Mouse (Mus musculus) retina, adult 2 months (tissue): ENCODE results near the gene Hspa1b.
"Not testable (repeated sequence)": the region's sequence is repeated elsewhere in the genome, so short reads cannot be mapped to it uniquely, and the experiment has no call there.

Source experiments
- DNase-seq: peaks from one replicate; pipeline ENCODE4 v3.0.0-alpha.2; 2012; ENCODE audit warnings: low read depth, low spot score

Hspa1b gene

DNA sequence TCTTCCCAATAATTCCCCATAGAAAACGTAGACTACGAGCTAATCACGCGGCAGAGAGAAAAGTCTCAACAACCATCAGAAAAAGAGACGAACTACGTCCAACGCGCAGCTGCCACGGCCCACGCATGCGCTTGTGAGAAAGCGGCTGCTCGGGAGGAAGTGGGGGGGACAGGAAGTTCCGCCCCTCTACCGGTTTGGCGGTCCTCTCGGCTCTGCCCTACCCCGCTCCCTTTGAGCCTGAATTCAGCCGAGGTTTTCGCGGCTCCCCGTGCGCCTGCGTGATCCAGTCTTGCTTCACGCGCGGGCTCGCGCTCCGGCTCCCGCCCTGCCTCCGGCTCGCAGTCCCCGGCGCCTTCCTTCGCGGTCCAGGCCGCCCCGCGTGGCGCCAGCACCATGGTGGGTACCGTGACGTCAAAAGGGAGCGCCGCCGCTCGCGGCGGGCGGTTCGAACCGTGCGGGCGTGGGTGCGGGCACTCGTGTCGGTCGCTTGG lies 22.7 kb upstream of the Hspa1b start, which contains the start of gene Lsm2:
Gene Lsm2 (plus strand): TSS at position 173 of the 491 bp plus-strand sequence.
- peak; percentile 85 for DNase-seq

- no peak for DNase-seq
Measured at GRCm38 (mm10) chr17:34980655-34981054, 21.6 kb upstream of the Hspa1b start.

GRCm38 (mm10) chr17:34979631-34980030 lies 20.6 kb upstream of the Hspa1b start:
- no peak for DNase-seq

DNA sequence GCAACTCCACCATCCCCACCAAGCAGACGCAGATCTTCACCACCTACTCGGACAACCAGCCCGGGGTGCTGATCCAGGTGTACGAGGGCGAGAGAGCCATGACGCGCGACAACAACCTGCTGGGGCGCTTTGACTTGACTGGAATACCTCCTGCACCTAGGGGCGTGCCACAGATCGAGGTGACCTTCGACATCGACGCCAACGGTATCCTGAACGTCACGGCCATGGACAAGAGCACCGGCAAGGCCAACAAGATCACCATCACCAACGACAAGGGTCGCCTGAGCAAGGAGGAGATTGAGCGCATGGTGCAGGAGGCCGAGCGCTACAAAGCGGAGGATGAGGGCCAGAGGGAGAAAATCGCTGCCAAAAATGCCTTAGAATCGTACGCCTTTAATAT lies 19.2 kb upstream of the Hspa1b start:
- no peak for DNase-seq

GRCm38 (mm10) chr17:34977000-34977399 lies 18.0 kb upstream of the Hspa1b start:
- no peak for DNase-seq

- DNase-seq: no peak
Measured at GRCm38 (mm10) chr17:34975581-34976492, 16.8 kb upstream of the Hspa1b start.

- DNase-seq: peak; percentile 57
Measured at GRCm38 (mm10) chr17:34972069-34972749, 13.2 kb upstream of the Hspa1b start, which contains the start of the genes Hspa1a and Hspa1l. Gene Hspa1a, minus strand, starts transcription at chr17:34972156. Gene Hspa1l, plus strand, starts transcription at chr17:34972703.

- not testable (repeated sequence) for DNase-seq
Measured at GRCm38 (mm10) chr17:34971694-34972068, 12.6 kb upstream of the Hspa1b start.

- DNase-seq: not testable (repeated sequence)
Measured at GRCm38 (mm10) chr17:34970850-34971249, 11.8 kb upstream of the Hspa1b start.

- DNase-seq: not testable (repeated sequence)
Measured at GRCm38 (mm10) chr17:34969822-34970221, 10.8 kb upstream of the Hspa1b start, which contains the start of gene Gm20481. Gene Gm20481, plus strand, starts transcription at chr17:34969912.

DNA sequence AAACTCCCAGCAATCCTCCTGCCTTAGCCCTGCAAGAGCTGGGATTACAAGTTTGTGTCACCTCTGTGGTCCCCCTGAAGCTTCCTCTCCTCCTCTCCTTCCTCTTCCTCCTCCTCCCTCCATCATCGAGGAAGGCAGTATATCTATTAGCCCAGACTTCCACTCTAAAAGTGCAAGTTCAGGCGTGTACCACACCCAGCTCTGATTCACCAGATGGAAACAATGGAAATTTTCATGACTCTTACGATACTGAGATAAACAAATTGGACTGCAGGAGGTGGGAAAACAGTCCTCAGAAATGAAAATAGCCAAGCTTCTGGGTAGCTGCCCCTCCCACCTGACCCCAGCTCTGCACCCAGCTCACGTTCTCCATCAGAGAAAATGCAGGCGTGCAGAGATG lies 6.6 kb upstream of the Hspa1b start:
- no peak for DNase-seq

DNA sequence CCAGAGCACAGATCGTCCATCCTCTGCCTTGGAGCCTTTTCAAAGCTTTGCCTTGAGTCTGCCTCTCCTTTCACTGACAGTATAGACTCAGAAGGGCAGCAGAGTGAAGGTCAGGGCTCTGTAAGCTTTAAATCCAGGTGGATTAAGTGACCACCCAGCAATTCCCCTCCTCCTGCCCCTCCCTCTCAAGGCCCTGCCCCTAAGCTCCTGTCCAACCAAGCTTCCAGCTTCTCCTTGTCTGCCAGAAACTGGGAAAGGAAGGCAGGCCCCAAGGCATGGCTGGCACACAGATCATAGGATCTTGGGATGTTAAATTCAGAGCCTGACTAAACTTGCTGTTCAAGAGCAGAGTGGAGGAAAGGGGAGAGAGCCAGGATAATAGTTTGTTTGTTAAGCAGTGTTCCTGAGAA lies 5.6 kb upstream of the Hspa1b start:
- peak; percentile 81 for DNase-seq

GRCm38 (mm10) chr17:34962841-34963240 lies 3.8 kb upstream of the Hspa1b start:
- DNase-seq: no peak

- no peak for DNase-seq
Measured at GRCm38 (mm10) chr17:34962125-34962524, 3.1 kb upstream of the Hspa1b start.

DNA sequence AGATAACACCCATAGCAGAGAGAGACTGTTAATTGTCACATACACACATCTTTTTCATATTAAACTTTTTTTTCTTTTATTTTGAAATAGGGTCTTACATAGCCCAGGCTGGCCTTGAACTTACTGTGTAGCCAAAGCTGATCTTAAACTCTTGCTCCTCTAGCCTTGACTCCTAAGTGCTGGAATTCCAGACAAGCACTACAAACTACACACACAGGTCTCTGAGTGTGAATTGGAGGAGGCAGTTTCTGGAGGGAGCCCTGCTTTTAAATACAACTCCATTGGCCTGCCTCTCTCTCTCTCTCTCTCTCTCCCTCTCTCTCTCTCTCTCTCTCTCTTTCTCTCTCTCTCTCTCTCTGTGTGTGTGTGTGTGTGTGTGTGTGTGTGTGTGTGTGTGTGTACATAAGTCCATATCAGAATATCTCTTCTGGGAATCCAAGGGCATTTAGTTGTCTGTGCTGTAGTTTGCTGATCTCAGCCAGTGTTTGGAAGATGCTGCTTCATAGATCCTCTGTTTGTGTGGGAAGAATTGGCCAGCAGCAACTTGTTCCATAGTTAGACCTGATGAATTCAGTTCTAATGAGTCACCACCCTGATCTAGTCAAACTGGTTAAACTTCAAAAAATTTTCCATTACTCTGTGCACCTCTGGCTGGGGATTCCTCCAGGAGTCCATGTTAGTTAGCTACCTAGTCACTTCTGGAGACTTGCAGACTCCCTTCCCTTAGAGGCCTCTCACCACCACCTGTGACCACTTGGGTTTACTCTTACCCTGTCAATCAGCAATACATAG lies 1.9 kb upstream of the Hspa1b start:
- DNase-seq: no peak

GRCm38 (mm10) chr17:34959881-34960515 lies 960 bp upstream of the Hspa1b start:
- no peak for DNase-seq

DNA sequence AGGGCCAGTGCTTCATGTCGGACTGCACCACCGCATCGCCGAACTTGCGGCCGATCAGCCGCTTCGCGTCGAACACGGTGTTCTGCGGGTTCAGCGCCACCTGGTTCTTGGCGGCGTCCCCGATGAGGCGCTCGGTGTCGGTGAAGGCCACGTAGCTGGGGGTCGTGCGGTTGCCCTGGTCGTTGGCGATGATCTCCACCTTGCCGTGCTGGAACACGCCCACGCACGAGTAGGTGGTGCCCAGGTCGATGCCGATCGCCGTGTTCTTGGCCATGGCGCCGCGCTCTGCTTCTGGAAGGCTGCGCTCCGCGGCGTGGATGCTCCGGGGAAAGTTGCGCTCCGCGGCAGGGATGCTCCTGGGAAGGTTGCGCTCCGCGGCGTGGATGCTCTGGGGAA lies 306 bp downstream of the Hspa1b start:
- DNase-seq: not testable (repeated sequence)

DNA sequence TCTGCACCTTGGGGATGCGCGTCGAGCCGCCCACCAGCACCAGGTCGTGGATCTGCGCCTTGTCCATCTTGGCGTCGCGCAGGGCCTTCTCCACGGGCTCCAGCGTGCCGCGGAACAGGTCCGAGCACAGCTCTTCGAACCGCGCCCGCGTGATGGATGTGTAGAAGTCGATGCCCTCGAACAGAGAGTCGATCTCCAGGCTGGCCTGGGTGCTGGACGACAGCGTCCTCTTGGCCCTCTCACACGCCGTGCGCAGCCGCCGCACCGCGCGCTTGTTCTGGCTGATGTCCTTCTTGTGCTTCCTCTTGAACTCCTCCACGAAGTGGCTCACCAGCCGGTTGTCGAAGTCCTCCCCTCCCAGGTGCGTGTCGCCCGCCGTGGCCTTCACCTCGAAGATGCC lies 1.1 kb downstream of the Hspa1b start:
- not testable (repeated sequence) for DNase-seq

DNA sequence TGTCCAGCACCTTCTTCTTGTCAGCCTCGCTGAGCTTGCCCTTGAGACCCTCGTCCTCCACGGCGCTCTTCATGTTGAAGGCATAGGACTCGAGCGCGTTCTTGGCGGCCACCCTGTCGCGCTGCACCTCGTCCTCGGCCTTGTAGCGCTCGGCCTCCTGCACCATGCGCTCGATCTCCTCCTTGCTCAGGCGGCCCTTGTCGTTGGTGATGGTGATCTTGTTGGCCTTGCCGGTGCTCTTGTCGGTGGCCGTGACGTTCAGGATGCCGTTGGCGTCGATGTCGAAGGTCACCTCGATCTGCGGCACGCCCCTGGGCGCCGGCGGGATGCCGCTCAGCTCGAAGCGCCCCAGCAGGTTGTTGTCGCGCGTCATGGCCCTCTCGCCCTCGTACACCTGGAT lies 1.7 kb downstream of the Hspa1b start:
- DNase-seq: not testable (repeated sequence)

DNA sequence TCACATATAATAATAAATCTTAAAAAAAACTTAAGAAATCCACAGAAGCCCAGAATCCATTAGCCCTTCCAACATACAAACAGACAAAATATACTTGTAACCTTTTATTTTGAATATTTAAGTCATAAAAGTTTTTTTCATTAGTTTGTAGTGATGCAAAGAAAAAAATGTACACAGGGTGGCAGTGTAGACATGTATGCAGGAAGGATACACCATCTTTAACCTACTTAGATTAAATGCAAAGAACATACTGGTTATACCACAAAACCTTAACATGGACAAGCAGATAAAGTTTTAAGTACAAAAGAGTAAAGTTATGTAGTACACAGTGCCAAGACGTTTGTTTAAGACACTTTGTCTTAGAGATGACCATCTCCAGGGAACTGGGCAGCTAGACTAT lies 2.7 kb downstream of the Hspa1b start:
- no peak for DNase-seq

DNA sequence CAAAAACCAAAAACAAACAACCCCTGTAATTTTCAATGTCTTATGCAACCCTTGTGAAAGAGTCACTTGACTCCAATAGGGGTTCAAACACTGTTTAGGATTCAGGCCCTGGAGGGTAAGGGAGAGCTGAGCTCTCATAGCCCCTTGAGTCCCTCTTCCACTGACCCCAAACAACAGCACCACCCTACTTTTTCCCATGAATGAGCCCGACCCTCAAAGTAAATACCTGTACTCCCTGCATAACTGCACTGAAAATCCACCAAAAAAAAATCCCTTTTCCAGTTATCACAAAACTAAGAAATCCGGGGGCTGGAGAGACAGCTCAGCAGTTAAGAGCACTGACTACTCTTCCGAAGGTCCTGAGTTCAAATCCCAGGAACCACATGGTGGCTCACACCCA lies 3.2 kb downstream of the Hspa1b start:
- DNase-seq: no peak
